Mouse (Mus musculus) testis, adult 2 months (tissue): ENCODE measurements around the gene Vangl1. TPM values are rescaled to one million over a fixed set of nuclear protein-coding genes. Genes with fewer than 3 reads are reported as not detected.

Experiments used
- H3K27ac ChIP-seq: fragments of 200-500 bp; 2 replicates; pipeline ENCODE4 v1.5.1; 2012; ENCODE audit warnings: low read depth, low read length; ENCODE audit not compliant: control insufficient read depth, insufficient read depth
- H3K27me3 ChIP-seq: fragments of 200-500 bp; 2 replicates; pipeline ENCODE4 v1.6.1; 2012; ENCODE audit warnings: mild to moderate bottlenecking, low read length, moderate library complexity; ENCODE audit not compliant: control insufficient read depth, insufficient read depth
- H3K36me3 ChIP-seq: fragments of 200-500 bp; 2 replicates; pipeline ENCODE4 v1.6.1; 2012; ENCODE audit warnings: mild to moderate bottlenecking, low read length; ENCODE audit not compliant: control insufficient read depth, insufficient read depth
- H3K4me1 ChIP-seq: fragments of 200-500 bp; 2 replicates; pipeline ENCODE4 v1.6.1; 2012; ENCODE audit warnings: low read length; ENCODE audit not compliant: control insufficient read depth, insufficient read depth
- H3K4me3 ChIP-seq: fragments of 200-500 bp; 2 replicates; pipeline ENCODE4 v1.5.1; 2012; ENCODE audit warnings: low read depth, mild to moderate bottlenecking, low read length, moderate library complexity, mixed read lengths; ENCODE audit not compliant: control insufficient read depth
- CTCF ChIP-seq: fragments of 200-500 bp; IDR thresholded peaks from 2 replicates; pipeline ENCODE4 v1.5.1; 2012; ENCODE audit warnings: low read depth, mild to moderate bottlenecking, inconsistent platforms, low read length, moderate library complexity; ENCODE audit not compliant: control insufficient read depth, insufficient read depth, insufficient replicate concordance
- POLR2A ChIP-seq: fragments of 200-500 bp; IDR thresholded peaks from 2 replicates; pipeline ENCODE4 v1.6.1; 2012; ENCODE audit warnings: low read depth, mild to moderate bottlenecking, inconsistent platforms, low read length, moderate library complexity; ENCODE audit not compliant: control insufficient read depth
- polyA plus RNA-seq: library from polyadenylated mRNA; depleted of rRNA; stranded (reverse); fragments of >200 nt; gene quantifications from 2 replicates; pipeline ENCODE4 v1.2.3, GENCODE M21; 2012

The Vangl1 gene
- polyA plus RNA-seq, 1 experiment = 1.3 TPM

GRCm38 (mm10) chr3:102180746-102181145, 23.7 kb downstream of the Vangl1 start:
- no peaks in the 10 kb centered on the region for H3K27me3 ChIP-seq
- no peak overlapping the region for H3K27ac ChIP-seq
- TF ChIP-seq CTCF = no peak
- no peak for TF ChIP-seq POLR2A
- H3K4me3 ChIP-seq = no peak overlapping the region
- no peaks in the 10 kb centered on the region for H3K36me3 ChIP-seq
- H3K4me1 ChIP-seq = no peaks in the 10 kb centered on the region

GRCm38 (mm10) chr3:102179869-102180268, 24.6 kb downstream of the Vangl1 start:
- TF ChIP-seq POLR2A = no peak
- no peak overlapping the region for H3K4me3 ChIP-seq
- no peaks in the 10 kb centered on the region for H3K27me3 ChIP-seq
- H3K27ac ChIP-seq = no peak overlapping the region
- H3K36me3 ChIP-seq = no peaks in the 10 kb centered on the region
- H3K4me1 ChIP-seq = no peaks in the 10 kb centered on the region

DNA sequence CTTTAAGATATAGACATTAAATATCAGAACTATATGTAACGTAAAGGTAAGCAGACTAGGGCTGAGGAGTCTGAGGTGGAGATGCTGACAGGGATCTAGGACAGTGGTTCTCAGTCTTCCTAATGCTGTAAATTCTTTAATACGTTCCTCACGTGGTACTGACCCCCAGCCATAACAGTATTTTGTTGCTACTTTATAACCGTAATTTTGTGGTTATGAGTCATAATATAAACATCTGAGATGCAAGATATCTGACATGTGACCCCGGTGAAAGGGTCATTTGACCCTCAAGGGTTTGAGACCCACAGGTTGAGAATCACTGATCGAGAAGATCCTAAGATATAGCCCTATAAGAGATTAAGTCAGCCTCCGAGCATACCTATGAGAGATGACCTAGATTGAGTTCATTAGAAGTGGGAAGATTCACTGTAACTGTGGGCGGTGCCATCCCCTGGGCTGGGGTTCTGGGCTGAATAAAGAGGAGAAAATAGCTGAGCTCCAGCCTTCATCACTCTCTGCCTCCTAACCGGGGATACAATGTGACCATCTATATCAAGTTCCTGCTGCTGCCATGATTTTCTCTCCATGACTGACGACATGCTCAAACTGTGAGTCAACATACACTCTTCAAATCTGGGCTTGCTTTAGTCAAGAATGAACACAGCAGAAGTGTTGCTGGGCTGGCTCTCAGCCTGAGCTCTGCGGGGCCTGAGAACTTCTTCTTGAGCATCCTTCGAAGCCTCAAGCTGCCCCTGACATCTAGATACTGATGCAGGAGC, 26.5 kb downstream of the Vangl1 start:
- no peaks in the 10 kb centered on the region for H3K36me3 ChIP-seq

DNA sequence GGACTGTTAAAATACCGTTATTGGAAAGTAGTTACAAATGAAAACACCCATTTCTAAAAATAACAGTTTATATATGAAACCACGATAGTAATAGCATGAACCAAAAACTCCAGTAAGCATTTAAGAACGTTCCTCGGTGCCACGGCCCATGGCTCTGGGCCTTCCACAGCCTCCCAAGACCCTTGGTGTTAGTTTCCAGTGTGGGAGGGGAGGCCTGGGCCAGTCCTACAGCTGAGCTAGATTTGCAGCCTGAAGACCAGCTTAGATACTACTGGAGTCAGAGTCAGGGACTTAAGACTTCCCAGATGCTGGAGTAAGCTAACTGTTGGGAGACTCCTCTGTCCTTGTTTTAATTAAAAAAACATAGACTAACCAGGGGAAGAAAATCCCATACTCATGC, 28.4 kb downstream of the Vangl1 start:
- no peak for TF ChIP-seq POLR2A
- no peak for TF ChIP-seq CTCF
- no peak overlapping the region for H3K27ac ChIP-seq
- H3K27me3 ChIP-seq = no peaks in the 10 kb centered on the region
- H3K4me1 ChIP-seq = no peaks in the 10 kb centered on the region
- no peak overlapping the region for H3K4me3 ChIP-seq
- no peaks in the 10 kb centered on the region for H3K36me3 ChIP-seq

More for the DNA sequence above, 26.5 kb downstream of the Vangl1 start:
- TF ChIP-seq POLR2A (no peak), CTCF (no peak)
- no peak overlapping the region for H3K27ac ChIP-seq
- H3K27me3 ChIP-seq = no peaks in the 10 kb centered on the region
- H3K4me3 ChIP-seq = no peak overlapping the region
- H3K4me1 ChIP-seq = no peaks in the 10 kb centered on the region

GRCm38 (mm10) chr3:102175701-102176100, 28.8 kb downstream of the Vangl1 start:
- Histone ChIP-seq H3K36me3 (no peaks in the 10 kb centered on the region), H3K4me3 (no peak overlapping the region), H3K27me3 (no peaks in the 10 kb centered on the region), H3K4me1 (no peaks in the 10 kb centered on the region), H3K27ac (no peak overlapping the region)
- TF ChIP-seq CTCF (no peak), POLR2A (no peak)

- H3K4me1 ChIP-seq = no peaks in the 10 kb centered on the region
- H3K27ac ChIP-seq = no peak overlapping the region
- H3K27me3 ChIP-seq = no peaks in the 10 kb centered on the region
- H3K36me3 ChIP-seq = no peaks in the 10 kb centered on the region
- no peak for TF ChIP-seq POLR2A
- TF ChIP-seq CTCF = no peak
- no peak overlapping the region for H3K4me3 ChIP-seq
Measured at GRCm38 (mm10) chr3:102174118-102174865, 30.2 kb downstream of the Vangl1 start.

DNA sequence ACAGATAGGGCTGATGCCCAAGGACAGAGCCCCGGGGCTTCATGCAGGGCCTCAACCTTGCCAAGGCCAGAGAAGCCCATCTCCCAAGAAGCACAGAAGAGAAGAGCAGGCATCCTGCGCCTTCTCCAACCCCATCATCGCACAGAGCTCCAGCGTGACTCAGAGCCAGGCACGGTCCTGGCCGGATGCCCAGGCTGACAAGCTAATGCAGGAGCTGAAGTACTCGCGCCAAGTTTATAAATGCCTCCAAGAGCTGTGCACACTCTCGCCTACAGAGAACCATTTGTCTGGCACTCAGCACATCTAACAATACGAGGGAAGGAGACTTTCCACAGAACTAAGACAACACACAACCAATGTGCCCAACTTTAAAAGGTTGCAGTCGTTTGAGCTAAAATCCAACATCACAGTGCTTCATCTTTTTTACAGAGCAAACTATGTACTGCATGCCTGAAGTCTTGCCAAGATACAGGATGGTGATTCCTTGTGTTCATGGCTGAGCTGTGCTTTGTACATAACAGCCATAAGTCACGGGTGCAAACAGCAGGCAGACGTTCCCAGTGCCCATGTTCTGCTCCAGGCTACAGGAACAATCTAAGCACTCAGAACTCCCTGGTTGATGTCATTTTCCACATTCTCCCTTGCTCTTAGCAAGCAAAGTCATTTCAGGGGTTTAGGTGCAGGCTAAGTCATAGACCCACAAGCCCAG, 35.1 kb downstream of the Vangl1 start:
- Histone ChIP-seq H3K4me3 (no peak overlapping the region), H3K4me1 (peaks cover 7% of the 10 kb centered on the region), H3K36me3 (no peaks in the 10 kb centered on the region), H3K27me3 (no peaks in the 10 kb centered on the region), H3K27ac (no peak overlapping the region)
- TF ChIP-seq POLR2A = no peak
- no peak for TF ChIP-seq CTCF
